Mouse (Mus musculus) CH12.LX (cell line): ENCODE measurements around the gene Cyp2d10. TPM values are rescaled to one million over a fixed set of nuclear protein-coding genes. Genes with fewer than 3 reads are reported as not detected.

ENCODE experiments used
- DNase-seq: peaks from one replicate; pipeline ENCODE4 v3.0.0-alpha.2; 2013; ENCODE audit errors: extremely low read depth
- H3K27ac ChIP-seq: 2 replicates; pipeline ENCODE4 v1.5.1; 2012; ENCODE audit warnings: low read depth, mild to moderate bottlenecking, control low read depth, moderate library complexity; ENCODE audit not compliant: insufficient read depth
- H3K27me3 ChIP-seq: replicated peaks from 2 replicates; pipeline ENCODE3; 2012; ENCODE audit warnings: inconsistent platforms
- H3K36me3 ChIP-seq, 2 experiments: replicated peaks in 1 of 2; 2 replicates each; pipeline versions ENCODE3 to v1.6.1; 2012; ENCODE audit warnings: inconsistent platforms in 1 of 2, low read length in 1 of 2, mild to moderate bottlenecking in 1 of 2, mixed read lengths in 1 of 2, moderate library complexity in 1 of 2; ENCODE audit not compliant: control insufficient read depth in 1 of 2, insufficient read depth in 1 of 2
- H3K4me1 ChIP-seq, 2 experiments: 2 replicates each; pipeline ENCODE4 v1.6.1; 2012; ENCODE audit warnings: inconsistent platforms in 1 of 2, moderate library complexity in 1 of 2; ENCODE audit not compliant: insufficient read depth in 2 of 2, control insufficient read depth in 1 of 2
- H3K4me2 ChIP-seq: 2 replicates; pipeline ENCODE4 v1.6.1; 2012; ENCODE audit warnings: low read depth, mild to moderate bottlenecking, control low read depth; ENCODE audit not compliant: poor library complexity, insufficient read depth, severe bottlenecking
- H3K4me3 ChIP-seq, 3 experiments: fragments of 150-350 bp in 1 of 3; sonication (generic) in 1 of 3; replicated peaks in 1 of 3; 2 replicates each; pipeline versions ENCODE3 to v1.5.1; 2011 to 2012; ENCODE audit warnings: low read depth in 2 of 3, low read length in 2 of 3, mild to moderate bottlenecking in 2 of 3, moderate library complexity in 2 of 3, control low read depth in 1 of 3, improper control_type of control experiment in 1 of 3, inconsistent platforms in 1 of 3, mixed read lengths in 1 of 3; ENCODE audit not compliant: poor library complexity in 1 of 3
- H3K79me2 ChIP-seq: replicated peaks from 2 replicates; pipeline ENCODE4 v1.6.1; 2012; ENCODE audit warnings: mild to moderate bottlenecking, moderate library complexity; ENCODE audit not compliant: control insufficient read depth, poor library complexity, insufficient read depth, severe bottlenecking; ENCODE audit errors: extremely low read depth
- H3K9ac ChIP-seq: 2 replicates; pipeline ENCODE4 v1.6.1; 2012; ENCODE audit warnings: low read depth, mild to moderate bottlenecking, control low read depth, moderate library complexity; ENCODE audit not compliant: insufficient read depth
- H3K9me3 ChIP-seq: replicated peaks from 2 replicates; pipeline ENCODE3; 2012; ENCODE audit warnings: low read length, inconsistent platforms, mixed read lengths
- BHLHE40 ChIP-seq: IDR thresholded peaks from 2 replicates; pipeline ENCODE4 v1.6.1; 2011; ENCODE audit warnings: mild to moderate bottlenecking, low read depth, low read length, improper control_type of control experiment
- CHD1 ChIP-seq: IDR thresholded peaks from 2 replicates; pipeline ENCODE4 v1.6.1; 2012; ENCODE audit warnings: low read depth, low read length, improper control_type of control experiment, inconsistent platforms
- CTCF ChIP-seq, 2 experiments: IDR thresholded peaks in 1 of 2; conservative IDR thresholded peaks in 1 of 2; 2 replicates each; pipeline ENCODE4 v1.5.1; 2011 to 2012; ENCODE audit warnings: low read depth in 2 of 2, low read length in 2 of 2, improper control_type of control experiment in 1 of 2, inconsistent platforms in 1 of 2, mild to moderate bottlenecking in 1 of 2, moderate library complexity in 1 of 2
- E2F4 ChIP-seq: IDR thresholded peaks from 2 replicates; pipeline ENCODE4 v1.6.1; 2011; ENCODE audit warnings: low read depth, low read length, improper control_type of control experiment; ENCODE audit not compliant: insufficient replicate concordance
- ELF1 ChIP-seq: IDR thresholded peaks from 2 replicates; pipeline ENCODE4 v1.6.1; 2014; ENCODE audit warnings: low read depth, mild to moderate bottlenecking, inconsistent platforms, low read length, improper control_type of control experiment
- EP300 ChIP-seq: IDR thresholded peaks from 2 replicates; pipeline ENCODE4 v1.6.1; 2011; ENCODE audit warnings: low read length, improper control_type of control experiment
- ETS1 ChIP-seq: conservative IDR thresholded peaks from 2 replicates; pipeline ENCODE4 v1.6.1; 2012; ENCODE audit warnings: low read depth, mild to moderate bottlenecking, inconsistent platforms, low read length, improper control_type of control experiment, moderate library complexity
- HCFC1 ChIP-seq: IDR thresholded peaks from 2 replicates; pipeline ENCODE4 v1.6.1; 2012; ENCODE audit warnings: low read depth, mild to moderate bottlenecking, inconsistent platforms, low read length, improper control_type of control experiment
- JUN ChIP-seq: IDR thresholded peaks from 2 replicates; pipeline ENCODE4 v1.6.1; 2011; ENCODE audit warnings: low read depth, mild to moderate bottlenecking, low read length, improper control_type of control experiment, moderate library complexity; ENCODE audit not compliant: insufficient read depth
- JUND ChIP-seq: conservative IDR thresholded peaks from 2 replicates; pipeline ENCODE4 v1.6.1; 2011; ENCODE audit warnings: low read depth, low read length, improper control_type of control experiment
- MAFK ChIP-seq: IDR thresholded peaks from 2 replicates; pipeline ENCODE4 v1.6.1; 2011; ENCODE audit warnings: low read length, improper control_type of control experiment; ENCODE audit not compliant: insufficient replicate concordance
- MAX ChIP-seq: IDR thresholded peaks from 2 replicates; pipeline ENCODE4 v1.6.1; 2011; ENCODE audit warnings: low read length, improper control_type of control experiment
- MAZ ChIP-seq: IDR thresholded peaks from 2 replicates; pipeline ENCODE4 v1.6.1; 2012; ENCODE audit warnings: low read depth, mild to moderate bottlenecking, inconsistent platforms, low read length, improper control_type of control experiment, moderate library complexity
- MEF2A ChIP-seq: IDR thresholded peaks from 2 replicates; pipeline ENCODE4 v1.6.1; 2014; ENCODE audit warnings: low read depth, mild to moderate bottlenecking, inconsistent platforms, low read length, improper control_type of control experiment, borderline replicate concordance
- MXI1 ChIP-seq: IDR thresholded peaks from 2 replicates; pipeline ENCODE4 v1.6.1; 2011; ENCODE audit warnings: mild to moderate bottlenecking, low read depth, low read length, improper control_type of control experiment
- NELFE ChIP-seq: IDR thresholded peaks from 2 replicates; pipeline ENCODE4 v1.6.1; 2011; ENCODE audit warnings: low read depth, low read length, improper control_type of control experiment
- PAX5 ChIP-seq: IDR thresholded peaks from 2 replicates; pipeline ENCODE4 v1.6.1; 2012; ENCODE audit warnings: low read length, inconsistent platforms, mixed read lengths
- POLR2A ChIP-seq: IDR thresholded peaks from 2 replicates; pipeline ENCODE4 v1.6.1; 2011; ENCODE audit warnings: low read depth, mild to moderate bottlenecking, improper control_type of control experiment, low read length
- RCOR1 ChIP-seq: conservative IDR thresholded peaks from 2 replicates; pipeline ENCODE4 v1.6.1; 2012; ENCODE audit warnings: low read depth, mild to moderate bottlenecking, inconsistent platforms, low read length, improper control_type of control experiment
- SIN3A ChIP-seq: IDR thresholded peaks from 2 replicates; pipeline ENCODE4 v1.6.1; 2012; ENCODE audit warnings: low read length, improper control_type of control experiment, inconsistent platforms
- TBP ChIP-seq: conservative IDR thresholded peaks from 2 replicates; pipeline ENCODE4 v1.6.1; 2011; ENCODE audit warnings: low read depth, low read length, improper control_type of control experiment
- TCF12 ChIP-seq: IDR thresholded peaks from 2 replicates; pipeline ENCODE4 v1.6.1; 2014; ENCODE audit warnings: low read depth, mild to moderate bottlenecking, inconsistent platforms, low read length, improper control_type of control experiment
- UBTF ChIP-seq: IDR thresholded peaks from 2 replicates; pipeline ENCODE4 v1.6.1; 2012; ENCODE audit warnings: low read depth, mild to moderate bottlenecking, inconsistent platforms, low read length, improper control_type of control experiment, moderate library complexity
- USF2 ChIP-seq: conservative IDR thresholded peaks from 2 replicates; pipeline ENCODE4 v1.6.1; 2011; ENCODE audit warnings: low read depth, low read length, improper control_type of control experiment
- ZC3H11A ChIP-seq: IDR thresholded peaks from 2 replicates; pipeline ENCODE4 v1.6.1; 2012; ENCODE audit warnings: low read depth, mild to moderate bottlenecking, inconsistent platforms, low read length, improper control_type of control experiment
- ZKSCAN1 ChIP-seq: IDR thresholded peaks from 2 replicates; pipeline ENCODE4 v1.6.1; 2012; ENCODE audit warnings: low read depth, inconsistent platforms, low read length, improper control_type of control experiment, borderline replicate concordance
- ZMIZ1 ChIP-seq: IDR thresholded peaks from 2 replicates; pipeline ENCODE4 v1.6.1; 2012; ENCODE audit warnings: low read depth, mild to moderate bottlenecking, inconsistent platforms, low read length, improper control_type of control experiment
- dilution Hi-C: fragments of 300-500 bp; cut with MboI; formaldehyde crosslinking; loops from 2 replicates; pipeline ENCODE4 v1.14.3; 2020; ENCODE audit warnings: low sequenced_read_pairs; ENCODE audit not compliant: extremely low pct_unique_long_range_greater_than_20kb, extremely low pct_ligation_motif_present
- in situ Hi-C: fragments of 300-500 bp; cut with MboI; formaldehyde crosslinking; loops from 3 replicates; pipeline ENCODE4 v1.14.3; 2019; ENCODE audit warnings: low sequenced_read_pairs, low pct_ligation_motif_present, low pct_unique_long_range_greater_than_20kb, mixed read lengths
- polyA plus RNA-seq: library from polyadenylated mRNA; unstranded; fragments of >175 nt; gene quantifications from 2 replicates; pipeline ENCODE4 v1.2.1, GENCODE M21; 2012; ENCODE audit warnings: low read depth; ENCODE audit not compliant: insufficient read length
- total RNA-seq, 2 experiments: library from RNA; depleted of rRNA; stranded (reverse); fragments of 300-350 nt in 1 of 2; fragments of >200 nt in 1 of 2; gene quantifications; 2 replicates each; pipeline ENCODE4 v1.2.3; 2012 to 2014

Gene Cyp2d10
- total and polyA plus RNA-seq, 3 experiments: not detected

DNA sequence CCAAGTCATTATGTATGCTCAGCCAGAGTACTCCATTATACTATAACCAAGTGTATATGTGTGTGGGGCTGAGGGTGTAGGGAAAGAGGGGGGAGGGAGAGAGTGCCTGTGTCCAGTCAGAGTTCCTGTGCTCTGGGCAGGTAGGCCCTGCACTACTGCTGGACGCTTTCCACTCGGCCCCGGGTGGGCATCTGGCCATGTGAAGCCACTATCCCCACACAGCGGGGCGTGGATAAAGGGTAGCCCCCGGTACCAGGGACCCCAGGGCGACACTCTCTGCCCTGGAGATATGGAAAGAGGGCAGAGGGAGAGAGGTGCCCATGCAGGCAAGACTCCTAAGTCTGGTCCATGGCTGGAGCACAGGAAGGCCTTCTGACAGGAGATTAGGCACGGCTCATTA lies 38.2 kb upstream of the Cyp2d10 start:
- no peaks in the 10 kb centered on the region for H3K36me3 ChIP-seq
- no peak overlapping the region for H3K4me2 ChIP-seq
- H3K9ac ChIP-seq: no peak overlapping the region
- TF ChIP-seq MEF2A (no peak), RCOR1 (no peak), E2F4 (no peak), ZC3H11A (no peak), BHLHE40 (no peak), JUND (no peak), PAX5 (no peak), UBTF (no peak), ELF1 (no peak), HCFC1 (no peak), MAX (no peak), ZMIZ1 (no peak), NELFE (no peak), SIN3A (no peak), ETS1 (no peak)
- H3K4me1 ChIP-seq: no peaks in the 10 kb centered on the region
- dilution Hi-C loops (no loop called here), in situ Hi-C loops (no loop called here)
- no peaks in the 10 kb centered on the region for H3K79me2 ChIP-seq
- DNase-seq: no peak
- no peaks in the 10 kb centered on the region for H3K9me3 ChIP-seq
- H3K27me3 ChIP-seq: peaks cover 61% of the 10 kb centered on the region
- no peak overlapping the region for H3K4me3 ChIP-seq
- no peak overlapping the region for H3K27ac ChIP-seq

DNA sequence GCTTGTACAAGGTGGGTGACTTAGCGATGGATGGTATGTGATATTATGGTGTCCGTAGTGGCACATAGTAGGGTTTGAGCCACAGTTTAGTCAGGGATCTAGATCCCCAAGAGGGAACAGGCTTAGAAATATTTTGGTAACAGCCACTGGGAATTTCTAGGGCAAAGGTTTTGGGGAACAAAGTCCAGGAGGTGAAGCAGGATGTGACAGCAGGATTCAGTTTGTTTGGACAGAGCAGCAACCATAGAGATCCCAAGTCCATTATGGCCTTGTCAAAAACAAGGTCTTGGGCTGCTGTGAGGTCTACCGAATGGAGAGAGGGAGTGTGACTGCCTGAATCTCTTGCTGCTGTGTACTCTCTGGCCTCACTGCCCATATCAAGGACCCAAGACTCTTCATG lies 36.7 kb upstream of the Cyp2d10 start:
- dilution Hi-C loops (no loop called here), in situ Hi-C loops (no loop called here)
- H3K9ac ChIP-seq: no peak overlapping the region
- no peak for DNase-seq
- no peaks in the 10 kb centered on the region for H3K4me1 ChIP-seq
- no peak for TF ChIP-seq CHD1
- TF ChIP-seq UBTF: no peak
- TF ChIP-seq USF2: no peak
- TF ChIP-seq RCOR1: no peak
- no peak for TF ChIP-seq EP300
- no peak for TF ChIP-seq TCF12
- no peak for TF ChIP-seq ZMIZ1
- no peak for TF ChIP-seq MAFK
- TF ChIP-seq MXI1: no peak
- TF ChIP-seq POLR2A: no peak
- TF ChIP-seq ZC3H11A: no peak
- no peak for TF ChIP-seq JUN
- TF ChIP-seq CTCF (conservative IDR thresholded peaks at IDR 0.05 in 1 of 2, IDR thresholded peaks at IDR 0.05 in 1 of 2; ENCODE audit: low read depth in 2 of 2, low read length in 2 of 2): no peak
- no peak for TF ChIP-seq MAZ
- TF ChIP-seq TBP: no peak
- no peak for TF ChIP-seq ZKSCAN1
- TF ChIP-seq MAX: no peak
- no peak for TF ChIP-seq ELF1
- no peaks in the 10 kb centered on the region for H3K79me2 ChIP-seq
- H3K27me3 ChIP-seq: peaks cover 67% of the 10 kb centered on the region
- no peak overlapping the region for H3K27ac ChIP-seq
- no peaks in the 10 kb centered on the region for H3K36me3 ChIP-seq
- H3K4me2 ChIP-seq: no peak overlapping the region
- H3K9me3 ChIP-seq: no peaks in the 10 kb centered on the region
- H3K4me3 ChIP-seq: no peak overlapping the region
